Mouse (Mus musculus): ENCODE data around the gene Sergef.

DNA sequence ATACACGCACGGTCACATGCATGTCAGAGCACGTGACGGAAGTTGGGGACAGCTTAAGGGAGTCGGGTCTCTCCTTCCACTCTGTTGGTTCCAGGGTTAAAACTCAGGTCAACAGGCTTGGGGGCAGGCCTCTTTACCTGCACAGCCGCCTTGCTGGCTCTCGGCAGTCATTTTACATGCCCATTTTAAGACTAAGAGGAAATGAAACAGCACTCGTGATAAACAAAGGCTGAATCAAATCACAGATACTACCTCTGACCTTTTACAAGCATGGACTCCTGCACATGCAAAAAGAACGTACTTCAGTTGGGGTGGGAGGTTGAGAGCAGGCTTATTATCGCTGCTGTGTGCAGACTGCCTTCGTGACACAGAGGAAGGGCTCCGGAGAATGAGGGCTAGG, 50.4 kb downstream of the Sergef start:
- no peak for TF ChIP-seq POLR2A (IDR thresholded peaks at IDR 0.05; ENCODE audit: insufficient read depth, low read depth, low read length)
- no peak for TF ChIP-seq CTCF (IDR thresholded peaks at IDR 0.05)
